9 mouse cellular contexts compared by ENCODE assay signal in genomic region chr3:51660821-51661276, GRCm38 (mm10). TPM values are rescaled to one million over a fixed set of nuclear protein-coding genes. Genes with fewer than 3 reads are reported as not detected.
A peak's percentile ranks its signal among the peaks of the same experiment; 100 is the strongest.
DNase-seq lines count a peak whose midpoint lies in the region; ATAC-seq lines count a peak whose summit lies in the region.
"Had no signal": no experiment of that assay in that cellular context is flagged by ENCODE, and none has a peak within 500 bp of the region (broad histone marks: within the 10 kb centered on the region; RNA-seq: fewer than 3 reads in every experiment).

No protein-coding gene starts in this region.

- H3K36me3 ChIP-seq in macrophage (ENCODE audit: inconsistent target): no peaks in the 10 kb centered on the region

- peak; percentile 66 to 85 for DNase-seq in adrenal gland, adult (ENCODE audit: inconsistent age in 2 of 2, low spot score in 1 of 2)
- no peak for DNase-seq in adrenal gland, postnatal 4 days (ENCODE audit: low spot score in 2 of 2)
- DNase-seq in CD4-positive, CD25-positive, alpha-beta regulatory T cell, adult 2 months (ENCODE audit: low read depth, low spot score): peak; percentile 42
- no peak for DNase-seq in kidney, postnatal 36 days
- DNase-seq in cerebellum, postnatal 36 days: no peak
- no peak for DNase-seq in left cerebral cortex, adult 9 months (ENCODE audit: low spot score in 2 of 2)
- DNase-seq: layer of hippocampus, postnatal 36 days had no signal

- no peak overlapping the region for H3K4me3 ChIP-seq in macrophage (ENCODE audit: inconsistent target)

- no peaks in the 10 kb centered on the region for H3K79me2 ChIP-seq in macrophage (ENCODE audit: inconsistent target)

- ATAC-seq in granulocyte monocyte progenitor cell, adult 5-6 weeks (replicated peaks; ENCODE audit: poor library complexity, severe bottlenecking): peak; percentile 52

- WGBS in macrophage (ENCODE audit: missing documents): 82% methylated on average over 3 of the region's 3 CpGs

- 0 out of 2 replicates have a peak overlapping the region, but pooled peaks have one; percentile 24 for H3K27ac ChIP-seq in macrophage

RNA-seq across cellular contexts. Expression of gene Mgst2, which starts 0.7 kb away (rescaled TPM):
- total RNA-seq in adrenal gland, postnatal 4 days (2021): 10 to 100 TPM; 63.7 to 69.5 TPM
- total RNA-seq in granulocyte monocyte progenitor cell, adult 5-6 weeks (2014; fragmentation: Nextera tagmentation): 119 and 127 TPM in 2 replicates
- total RNA-seq in granulocyte monocyte progenitor cell, adult 5-6 weeks (2017): 38.6 and 72.3 TPM in 2 replicates
- 1 to 10 TPM in 23 of 26 experiments, under 1 TPM in 2, not detected in 1; 0.67 to 7.8 (median 3.6) TPM for total RNA-seq in macrophage (2018; cell fraction: chromatin; rRNA removed)
- total RNA-seq in macrophage (2018; cell fraction: cytosol; rRNA removed): 1 to 10 TPM; 2.3 to 5.2 (median 3.7) TPM
- total RNA-seq in macrophage (2018; cell fraction: nucleus; rRNA removed): 1 to 10 TPM; 1.1 to 8.1 (median 4.1) TPM
- 2.4 to 4.3 TPM (median 4.2 TPM) in 3 replicates for polyA plus RNA-seq in macrophage (2018)
- total RNA-seq: layer of hippocampus, postnatal 36 days had no signal

Comparison
In these comparisons a context has a peak if more than half of its experiments do, and no peak if none do; other contexts are left out.
1. DNase-seq: peak in adrenal gland, adult (2 of 2) and CD4-positive, CD25-positive, alpha-beta regulatory T cell, adult 2 months (single experiment); none in adrenal gland, postnatal 4 days (0 of 2), kidney, postnatal 36 days (0 of 2), cerebellum, postnatal 36 days (0 of 2) and left cerebral cortex, adult 9 months (0 of 2).